Mouse (Mus musculus): ENCODE results near the gene Akap9.

GRCm38 (mm10) chr5:3961286-3961685 lies 33.4 kb downstream of the Akap9 start:
- TF ChIP-seq GATA1 (IDR thresholded peaks at IDR 0.05; ENCODE audit: borderline replicate concordance, low read length) (no peak), FLI1 (IDR thresholded peaks at IDR 0.05; ENCODE audit: low read length) (no peak)

Data from megakaryocyte, embryonic 14.5 days (primary cell).